ENCODE assay signal across 8 mouse cellular contexts in the genomic region with DNA sequence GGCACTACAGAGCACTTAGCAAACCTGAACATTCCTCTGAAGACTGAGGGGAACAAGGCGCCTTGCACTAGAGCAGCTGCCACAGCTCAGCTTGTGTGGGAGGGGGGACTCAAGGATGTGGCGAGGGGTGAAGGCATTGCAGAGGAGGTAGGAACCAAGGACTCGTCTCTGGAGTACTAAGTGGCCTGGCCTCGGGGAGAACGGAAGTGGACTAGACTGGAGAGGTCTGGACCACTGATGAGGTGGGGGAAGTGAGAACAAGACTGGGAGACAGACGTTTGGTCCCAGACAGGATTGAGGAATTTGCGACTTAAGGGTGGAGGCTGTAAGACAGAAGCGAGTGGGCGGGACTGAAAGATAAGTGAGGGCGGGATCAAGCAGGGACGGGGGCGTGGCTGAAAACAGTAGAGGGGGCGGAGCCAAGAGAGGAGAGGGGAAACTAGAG. TPM values are rescaled to one million over a fixed set of nuclear protein-coding genes. Genes with fewer than 3 reads are reported as not detected.
DNase-seq lines count a peak whose midpoint lies in the region; ATAC-seq and TF ChIP-seq lines count a peak whose summit lies in the region.

No protein-coding gene starts in this region.

- 7% methylated on average over 13 of the region's 13 CpGs for WGBS in embryonic facial prominence, embryonic 11.5 days
- WGBS in limb, embryonic 14.5 days = 6% methylated on average over 13 of the region's 13 CpGs
- WGBS in midbrain, embryonic 15.5 days = 8% methylated on average over 13 of the region's 13 CpGs

- no peak overlapping the region for H3K9ac ChIP-seq in embryonic facial prominence, embryonic 11.5 days (replicated peaks; ENCODE audit: low read length)
- no peak overlapping the region for H3K9ac ChIP-seq in limb, embryonic 14.5 days (ENCODE audit: low read depth, low read length, severe bottlenecking)
- H3K9ac ChIP-seq in midbrain, embryonic 15.5 days = no peak overlapping the region

- peaks cover 4% of the 10 kb centered on the region; the same call in 1 of the 2 replicates for H3K4me1 ChIP-seq in embryonic facial prominence, embryonic 11.5 days (ENCODE audit: control insufficient read depth, insufficient read depth, low read length)
- peaks cover 26% of the 10 kb centered on the region for H3K4me1 ChIP-seq in limb, embryonic 14.5 days (ENCODE audit: control insufficient read depth, insufficient read depth, low read length)
- peaks cover 40% of the 10 kb centered on the region for H3K4me1 ChIP-seq in midbrain, embryonic 15.5 days

- no peak for TF ChIP-seq POLR2A in limb, embryonic 14.5 days (IDR thresholded peaks at IDR 0.05; ENCODE audit: borderline replicate concordance, extremely low read depth, insufficient read depth, insufficient read length)

- H3K9me3 ChIP-seq in embryonic facial prominence, embryonic 11.5 days (replicated peaks; ENCODE audit: control insufficient read depth, low read length) = no peaks in the 10 kb centered on the region
- no peaks in the 10 kb centered on the region for H3K9me3 ChIP-seq in limb, embryonic 14.5 days (ENCODE audit: control insufficient read depth, low read length)
- H3K9me3 ChIP-seq in midbrain, embryonic 15.5 days = no peaks in the 10 kb centered on the region

- DNase-seq in 3134 (ENCODE audit: extremely low read depth, insufficient read length, low spot score) = peak; percentile 71
- DNase-seq in ZHBTc4 (ENCODE audit: low read depth, low spot score) = peak; percentile 95
- DNase-seq in embryonic facial prominence, embryonic 11.5 days (ENCODE audit: low spot score) = peak; percentile 69
- DNase-seq in heart, adult 9 months (ENCODE audit: low spot score in 2 of 2) = peak; percentile 59 to 69
- DNase-seq in kidney, adult 18-20 months = peak; percentile 58
- DNase-seq in limb, embryonic 14.5 days (ENCODE audit: low spot score) = peak; percentile 23
- DNase-seq in splenic B cell, adult 2 months (ENCODE audit: low read depth, low spot score) = peak; percentile 55

- H3K4me2 ChIP-seq in embryonic facial prominence, embryonic 11.5 days (ENCODE audit: low read depth, low read length) = no peak overlapping the region; the same call in none of the 2 replicates
- H3K4me2 ChIP-seq in limb, embryonic 14.5 days (replicated peaks; ENCODE audit: low read depth, low read length, severe bottlenecking) = peak overlapping the region; percentile 71
- peak overlapping the region; percentile 86 for H3K4me2 ChIP-seq in midbrain, embryonic 15.5 days

- H3K36me3 ChIP-seq in embryonic facial prominence, embryonic 11.5 days (replicated peaks; ENCODE audit: control insufficient read depth, insufficient read depth, low read depth, low read length) = no peaks in the 10 kb centered on the region
- no peaks in the 10 kb centered on the region for H3K36me3 ChIP-seq in limb, embryonic 14.5 days (ENCODE audit: control insufficient read depth, insufficient read depth, low read length)
- H3K36me3 ChIP-seq in midbrain, embryonic 15.5 days (replicated peaks) = no peaks in the 10 kb centered on the region
- H3K36me3 ChIP-seq in splenic B cell, adult 2 months (ENCODE audit: control insufficient read depth, insufficient read depth, low read length, poor library complexity, severe bottlenecking) = no peaks in the 10 kb centered on the region

- H3K27ac ChIP-seq in embryonic facial prominence, embryonic 11.5 days (replicated peaks; ENCODE audit: low read depth, low read length) = 0 out of 2 replicates have a peak overlapping the region, but pooled peaks have one; percentile 28
- peak overlapping the region; percentile 76 for H3K27ac ChIP-seq in limb, embryonic 14.5 days (replicated peaks; ENCODE audit: low read depth, low read length)
- H3K27ac ChIP-seq in midbrain, embryonic 15.5 days = 0 out of 2 replicates have a peak overlapping the region, but pooled peaks have one; percentile 88

- no peak for ATAC-seq in embryonic facial prominence, embryonic 11.5 days (replicated peaks; ENCODE audit: insufficient number of reproducible peaks, low FRiP score, low TSS enrichment, low read depth)
- ATAC-seq in limb, embryonic 14.5 days (ENCODE audit: low FRiP score, low read depth) = no peak
- no peak; the same call in 1 of the 2 replicates for ATAC-seq in midbrain, embryonic 15.5 days (replicated peaks)

- H3K27me3 ChIP-seq in embryonic facial prominence, embryonic 11.5 days (ENCODE audit: control insufficient read depth, insufficient read depth, low read length) = peaks cover 3% of the 10 kb centered on the region; the same call in 1 of the 2 replicates
- H3K27me3 ChIP-seq in limb, embryonic 14.5 days (ENCODE audit: control insufficient read depth, insufficient read depth, low read length) = no peaks in the 10 kb centered on the region
- H3K27me3 ChIP-seq in midbrain, embryonic 15.5 days (replicated peaks) = 0 out of 2 replicates have a peak, but pooled peaks cover 3% of the 10 kb centered on the region
- H3K27me3 ChIP-seq in splenic B cell, adult 2 months (ENCODE audit: control insufficient read depth, insufficient read depth, low read length, poor library complexity, severe bottlenecking) = no peaks in the 10 kb centered on the region

- peak overlapping the region; percentile 8; the same call in 1 of the 2 replicates for H3K4me3 ChIP-seq in embryonic facial prominence, embryonic 11.5 days (ENCODE audit: low read depth, low read length)
- H3K4me3 ChIP-seq in limb, embryonic 14.5 days (replicated peaks; ENCODE audit: low read length) = peak overlapping the region; percentile 94
- peak overlapping the region; percentile 94 for H3K4me3 ChIP-seq in midbrain, embryonic 15.5 days

RNA-seq across cellular contexts. Expression of gene Smurf1, which starts 1.8 kb away (rescaled TPM):
- polyA plus RNA-seq in embryonic facial prominence, embryonic 11.5 days (2014; fragmentation: Nextera tagmentation; extraction: Ambion mirVana) = 12.1 and 16.7 TPM in 2 replicates
- 28.3 and 33.7 TPM in 2 replicates for polyA plus RNA-seq in limb, embryonic 14.5 days (2012; rRNA removed)
- polyA plus RNA-seq in limb, embryonic 14.5 days (2014; fragmentation: Nextera tagmentation; extraction: Ambion mirVana) = 24.7 and 25.8 TPM in 2 replicates
- 38.5 and 44.2 TPM in 2 replicates for polyA plus RNA-seq in midbrain, embryonic 15.5 days (2015; fragmentation: Nextera tagmentation; extraction: Ambion mirVana)

Comparison
In these comparisons a context has a peak if more than half of its experiments do, and no peak if none do; other contexts are left out.
1. DNase-seq: peak in every context shown above with its lines; median percentile 95 in ZHBTc4; 71 in 3134; 69 in embryonic facial prominence, embryonic 11.5 days; 64 in heart, adult 9 months; 58 in kidney, adult 18-20 months; 55 in splenic B cell, adult 2 months; 23 in limb, embryonic 14.5 days.
2. H3K27ac ChIP-seq: peak in every context shown above with its lines; median percentile 88 in midbrain, embryonic 15.5 days; 76 in limb, embryonic 14.5 days; 28 in embryonic facial prominence, embryonic 11.5 days.
3. H3K4me3 ChIP-seq: peak in every context shown above with its lines; median percentile 94 in limb, embryonic 14.5 days; 94 in midbrain, embryonic 15.5 days; 8 in embryonic facial prominence, embryonic 11.5 days.